Mouse (Mus musculus): Measurements from ENCODE around the gene Cyfip2. TPM values are rescaled to one million over a fixed set of nuclear protein-coding genes. Genes with fewer than 3 reads are reported as not detected.
A peak's percentile ranks its signal among the peaks of the same experiment; 100 is the strongest.

Gene Cyfip2
- polyA plus RNA-seq, 1 experiment, result 31.2 TPM

GRCm38 (mm10) chr11:46168506-46168905 is 144.2 kb downstream of the Cyfip2 start:
- Histone ChIP-seq H3K4me1 (ENCODE audit: control insufficient read depth, insufficient read depth, low read length) (peaks cover 3% of the 10 kb centered on the region), H3K9me3 (replicated peaks; ENCODE audit: control insufficient read depth, insufficient read depth, low read length, poor library complexity, severe bottlenecking) (no peaks in the 10 kb centered on the region), H3K27ac (ENCODE audit: insufficient read depth, low read length) (no peak overlapping the region), H3K4me3 (ENCODE audit: low read depth, low read length) (no peak overlapping the region), H3K9ac (ENCODE audit: low read depth, poor library complexity, severe bottlenecking) (no peak overlapping the region), H3K36me3 (ENCODE audit: control insufficient read depth, insufficient read depth, low read length, poor library complexity, severe bottlenecking) (no peaks in the 10 kb centered on the region), H3K27me3 (ENCODE audit: control insufficient read depth, insufficient read depth, low read length, poor library complexity, severe bottlenecking) (no peaks in the 10 kb centered on the region)
- TF ChIP-seq CTCF (IDR thresholded peaks at IDR 0.05; ENCODE audit: low read depth, low read length) (no peak), EP300 (IDR thresholded peaks at IDR 0.05; ENCODE audit: insufficient read depth, low read depth, low read length) (no peak), POLR2A (IDR thresholded peaks at IDR 0.05; ENCODE audit: insufficient read depth, low read length) (no peak)

- no peaks in the 10 kb centered on the region for H3K9me3 ChIP-seq (replicated peaks; ENCODE audit: control insufficient read depth, insufficient read depth, low read length, poor library complexity, severe bottlenecking)
- peak within 1 kb of the TSS; percentile 24 for H3K9ac ChIP-seq (ENCODE audit: low read depth, poor library complexity, severe bottlenecking)
- H3K27me3 ChIP-seq (ENCODE audit: control insufficient read depth, insufficient read depth, low read length, poor library complexity, severe bottlenecking), result no peaks in the 10 kb centered on the region; the same call in 1 of the 2 replicates
- H3K27ac ChIP-seq (ENCODE audit: insufficient read depth, low read length), result no peak within 1 kb of the TSS
- H3K4me1 ChIP-seq (ENCODE audit: control insufficient read depth, insufficient read depth, low read length), result peaks cover 3% of the 10 kb centered on the region
- H3K4me3 ChIP-seq (ENCODE audit: low read depth, low read length), result peak within 1 kb of the TSS; percentile 73
- H3K36me3 ChIP-seq (ENCODE audit: control insufficient read depth, insufficient read depth, low read length, poor library complexity, severe bottlenecking), result no peaks in the 10 kb centered on the region
- TF ChIP-seq EP300 (IDR thresholded peaks at IDR 0.05; ENCODE audit: insufficient read depth, low read depth, low read length) (no peak), CTCF (IDR thresholded peaks at IDR 0.05; ENCODE audit: low read depth, low read length) (no peak), POLR2A (IDR thresholded peaks at IDR 0.05; ENCODE audit: insufficient read depth, low read length) (no peak)
Measured at GRCm38 (mm10) chr11:46165866-46166585, 146.6 kb downstream of the Cyfip2 start, which contains the start of gene Nipal4. Gene Nipal4, minus strand, starts transcription at chr11:46166508.

- H3K36me3 ChIP-seq (ENCODE audit: control insufficient read depth, insufficient read depth, low read length, poor library complexity, severe bottlenecking), result no peaks in the 10 kb centered on the region
- TF ChIP-seq EP300 (IDR thresholded peaks at IDR 0.05; ENCODE audit: insufficient read depth, low read depth, low read length), result no peak
- TF ChIP-seq CTCF (IDR thresholded peaks at IDR 0.05; ENCODE audit: low read depth, low read length), result peak; percentile 26
Measured at GRCm38 (mm10) chr11:46157462-46157861, 155.2 kb downstream of the Cyfip2 start.

GRCm38 (mm10) chr11:46156945-46157344 is 155.7 kb downstream of the Cyfip2 start:
- no peak overlapping the region for H3K27ac ChIP-seq (ENCODE audit: insufficient read depth, low read length)
- no peak overlapping the region for H3K9ac ChIP-seq (ENCODE audit: low read depth, poor library complexity, severe bottlenecking)
- no peaks in the 10 kb centered on the region for H3K4me1 ChIP-seq (ENCODE audit: control insufficient read depth, insufficient read depth, low read length)
- no peak for TF ChIP-seq POLR2A (IDR thresholded peaks at IDR 0.05; ENCODE audit: insufficient read depth, low read length)
- no peak for TF ChIP-seq EP300 (IDR thresholded peaks at IDR 0.05; ENCODE audit: insufficient read depth, low read depth, low read length)
- no peak for TF ChIP-seq CTCF (IDR thresholded peaks at IDR 0.05; ENCODE audit: low read depth, low read length)
- no peaks in the 10 kb centered on the region; the same call in 1 of the 2 replicates for H3K27me3 ChIP-seq (ENCODE audit: control insufficient read depth, insufficient read depth, low read length, poor library complexity, severe bottlenecking)
- no peaks in the 10 kb centered on the region for H3K36me3 ChIP-seq (ENCODE audit: control insufficient read depth, insufficient read depth, low read length, poor library complexity, severe bottlenecking)
- H3K4me3 ChIP-seq (ENCODE audit: low read depth, low read length), result no peak overlapping the region
- H3K9me3 ChIP-seq (replicated peaks; ENCODE audit: control insufficient read depth, insufficient read depth, low read length, poor library complexity, severe bottlenecking), result no peaks in the 10 kb centered on the region

More at GRCm38 (mm10) chr11:46157462-46157861, 155.2 kb downstream of the Cyfip2 start:
- no peaks in the 10 kb centered on the region for H3K9me3 ChIP-seq (replicated peaks; ENCODE audit: control insufficient read depth, insufficient read depth, low read length, poor library complexity, severe bottlenecking)
- no peaks in the 10 kb centered on the region; the same call in 1 of the 2 replicates for H3K27me3 ChIP-seq (ENCODE audit: control insufficient read depth, insufficient read depth, low read length, poor library complexity, severe bottlenecking)
- H3K4me1 ChIP-seq (ENCODE audit: control insufficient read depth, insufficient read depth, low read length), result no peaks in the 10 kb centered on the region
- no peak overlapping the region for H3K4me3 ChIP-seq (ENCODE audit: low read depth, low read length)
- no peak overlapping the region for H3K27ac ChIP-seq (ENCODE audit: insufficient read depth, low read length)
- H3K9ac ChIP-seq (ENCODE audit: low read depth, poor library complexity, severe bottlenecking), result no peak overlapping the region

GRCm38 (mm10) chr11:46146619-46147018 is 166.0 kb downstream of the Cyfip2 start:
- Histone ChIP-seq H3K27me3 (ENCODE audit: control insufficient read depth, insufficient read depth, low read length, poor library complexity, severe bottlenecking) (no peaks in the 10 kb centered on the region), H3K4me3 (ENCODE audit: low read depth, low read length) (no peak overlapping the region), H3K27ac (ENCODE audit: insufficient read depth, low read length) (no peak overlapping the region), H3K9me3 (replicated peaks; ENCODE audit: control insufficient read depth, insufficient read depth, low read length, poor library complexity, severe bottlenecking) (no peaks in the 10 kb centered on the region), H3K4me1 (ENCODE audit: control insufficient read depth, insufficient read depth, low read length) (no peaks in the 10 kb centered on the region), H3K9ac (ENCODE audit: low read depth, poor library complexity, severe bottlenecking) (no peak overlapping the region), H3K36me3 (ENCODE audit: control insufficient read depth, insufficient read depth, low read length, poor library complexity, severe bottlenecking) (peaks cover 11% of the 10 kb centered on the region)
- no peak for TF ChIP-seq CTCF (IDR thresholded peaks at IDR 0.05; ENCODE audit: low read depth, low read length)
- no peak for TF ChIP-seq EP300 (IDR thresholded peaks at IDR 0.05; ENCODE audit: insufficient read depth, low read depth, low read length)
- no peak for TF ChIP-seq POLR2A (IDR thresholded peaks at IDR 0.05; ENCODE audit: insufficient read depth, low read length)

GRCm38 (mm10) chr11:46145163-46145875 is 167.3 kb downstream of the Cyfip2 start:
- Histone ChIP-seq H3K9ac (ENCODE audit: low read depth, poor library complexity, severe bottlenecking) (no peak overlapping the region), H3K4me3 (ENCODE audit: low read depth, low read length) (no peak overlapping the region), H3K9me3 (replicated peaks; ENCODE audit: control insufficient read depth, insufficient read depth, low read length, poor library complexity, severe bottlenecking) (no peaks in the 10 kb centered on the region), H3K27ac (ENCODE audit: insufficient read depth, low read length) (no peak overlapping the region), H3K36me3 (ENCODE audit: control insufficient read depth, insufficient read depth, low read length, poor library complexity, severe bottlenecking) (peaks cover 22% of the 10 kb centered on the region), H3K27me3 (ENCODE audit: control insufficient read depth, insufficient read depth, low read length, poor library complexity, severe bottlenecking) (no peaks in the 10 kb centered on the region), H3K4me1 (ENCODE audit: control insufficient read depth, insufficient read depth, low read length) (no peaks in the 10 kb centered on the region)
- TF ChIP-seq CTCF (IDR thresholded peaks at IDR 0.05; ENCODE audit: low read depth, low read length) (no peak), EP300 (IDR thresholded peaks at IDR 0.05; ENCODE audit: insufficient read depth, low read depth, low read length) (no peak), POLR2A (IDR thresholded peaks at IDR 0.05; ENCODE audit: insufficient read depth, low read length) (no peak)

Other genes starting within 250 kb of the Cyfip2 start
- gene Nipal4, start 146.4 kb downstream of the Cyfip2 start, polyA plus RNA-seq (2011; ENCODE audit: insufficient read depth, insufficient read length, low read depth, missing spikeins), result 3.6 and 4.1 TPM in 2 replicates
- gene Fndc9, start 77.3 kb downstream of the Cyfip2 start, polyA plus RNA-seq (2011; ENCODE audit: insufficient read depth, insufficient read length, low read depth, missing spikeins), result not detected in 2 replicates
- gene Itk, start 76.7 kb upstream of the Cyfip2 start, polyA plus RNA-seq (2011; ENCODE audit: insufficient read depth, insufficient read length, low read depth, missing spikeins), result not detected in 2 replicates
- not detected in 2 replicates for gene Fam71b, start 83.7 kb upstream of the Cyfip2 start, polyA plus RNA-seq (2011; ENCODE audit: insufficient read depth, insufficient read length, low read depth, missing spikeins)
- gene Med7, start 124.1 kb upstream of the Cyfip2 start, polyA plus RNA-seq (2011; ENCODE audit: insufficient read depth, insufficient read length, low read depth, missing spikeins), result 48.6 and 57.4 TPM in 2 replicates
- gene Havcr2, start 142.1 kb upstream of the Cyfip2 start, polyA plus RNA-seq (2011; ENCODE audit: insufficient read depth, insufficient read length, low read depth, missing spikeins), result 0.26 TPM in 1 of 2 replicates, not detected in the other
- gene Gm12169, start 211.4 kb upstream of the Cyfip2 start, polyA plus RNA-seq (2011; ENCODE audit: insufficient read depth, insufficient read length, low read depth, missing spikeins), result not detected in 2 replicates